Mouse (Mus musculus) liver, postnatal 0 days (tissue): ENCODE measurements around the gene Gm20388.

ENCODE experiments used
- CTCF ChIP-seq: sonication (generic); IDR thresholded peaks from 2 replicates; pipeline ENCODE4 v1.5.1; 2016; ENCODE audit warnings: antibody characterized with exemption, low read depth
- EP300 ChIP-seq: IDR thresholded peaks from 2 replicates; pipeline ENCODE4 v1.6.1; 2016; ENCODE audit warnings: antibody characterized with exemption, low read depth, mild to moderate bottlenecking

GRCm38 (mm10) chr8:122155082-122155643, 2244.5 kb downstream of the Gm20388 start:
- TF ChIP-seq CTCF (no peak), EP300 (no peak)
